Mouse (Mus musculus): ENCODE results near the gene Clstn1. TPM values are rescaled to one million over a fixed set of nuclear protein-coding genes. Genes with fewer than 3 reads are reported as not detected.
"Not testable (repeated sequence)": the region's sequence is repeated elsewhere in the genome, so short reads cannot be mapped to it uniquely, and the experiment has no call there.

The Clstn1 gene
- polyA plus RNA-seq, 2 experiments = 1.3 to 1.4 TPM

DNA sequence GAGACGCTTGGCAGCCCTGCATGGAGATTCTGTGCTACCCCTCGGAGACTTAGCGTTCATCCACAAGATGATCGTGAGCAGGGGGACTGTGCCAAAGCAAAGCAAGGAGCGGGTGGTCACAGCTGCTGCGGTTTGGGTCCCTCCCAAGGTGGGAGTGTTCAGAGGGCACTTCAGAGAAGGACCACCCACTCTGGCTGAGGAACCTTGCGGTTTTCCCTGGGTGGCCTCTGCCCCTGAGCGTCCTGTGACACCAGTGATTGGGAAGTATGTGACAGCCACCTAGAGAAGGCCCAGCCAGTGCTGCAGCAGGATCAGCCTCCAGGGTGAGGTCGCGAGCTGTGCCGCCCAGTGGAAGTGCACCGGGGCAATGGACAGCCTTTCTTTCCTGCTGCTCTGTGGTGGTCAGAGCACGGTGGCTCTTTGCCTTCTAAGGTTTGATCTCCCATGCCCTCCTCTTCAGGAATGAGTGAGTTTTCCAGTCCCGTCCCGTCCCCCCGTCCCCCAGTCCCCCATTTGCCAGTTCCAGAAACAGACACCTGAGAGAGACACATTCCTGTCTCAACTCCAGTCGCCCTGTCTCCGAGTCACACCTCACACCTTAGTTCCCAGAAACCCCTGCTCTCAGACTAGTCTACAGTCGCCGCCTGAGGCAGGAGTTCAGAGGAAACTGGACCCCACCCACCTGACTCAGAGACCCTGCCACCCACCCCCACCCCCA, 21.5 kb downstream of the Clstn1 start:
- no peak for TF ChIP-seq CTCF (IDR thresholded peaks at IDR 0.05; ENCODE audit: low read depth)
- no peak for TF ChIP-seq EP300 (IDR thresholded peaks at IDR 0.05; ENCODE audit: low read depth)
- DNase-seq (ENCODE audit: low read depth in 3 of 3, low spot score in 3 of 3) = no peak

DNA sequence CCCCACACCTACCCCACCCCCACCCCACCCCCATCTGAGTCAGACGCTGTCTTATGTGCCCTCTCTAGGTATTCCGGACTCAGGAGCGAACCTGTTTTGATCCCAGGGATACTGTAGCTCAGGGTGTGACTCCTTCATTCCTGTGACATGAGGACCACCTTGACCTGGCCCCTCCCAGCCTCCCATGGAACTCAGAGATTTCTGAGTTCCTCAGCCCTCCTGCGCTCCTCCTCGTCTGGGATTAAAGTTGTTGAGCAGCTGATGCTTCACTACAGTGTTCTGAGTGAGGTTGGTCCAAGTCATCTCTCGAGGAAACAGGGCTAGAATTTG, 22.0 kb downstream of the Clstn1 start:
- no peaks in the 10 kb centered on the region for H3K27me3 ChIP-seq (ENCODE audit: control insufficient read depth, insufficient read depth, low read length)
- no peaks in the 10 kb centered on the region for H3K4me1 ChIP-seq (replicated peaks; ENCODE audit: control insufficient read depth in 2 of 2, insufficient read depth in 2 of 2, low read length in 1 of 2)
- no peak overlapping the region for H3K4me3 ChIP-seq (ENCODE audit: insufficient read depth in 1 of 2, low read depth in 2 of 2, low read length in 2 of 2)
- no peaks in the 10 kb centered on the region for H3K9me3 ChIP-seq (ENCODE audit: control insufficient read depth, low read length)
- no peak for TF ChIP-seq CTCF (IDR thresholded peaks at IDR 0.05; ENCODE audit: low read depth)
- TF ChIP-seq EP300 (IDR thresholded peaks at IDR 0.05; ENCODE audit: low read depth) = no peak
- no peak for DNase-seq (ENCODE audit: low read depth in 3 of 3, low spot score in 3 of 3)
- no peak for ATAC-seq (ENCODE audit: insufficient read depth)
- no peak overlapping the region for H3K4me2 ChIP-seq (ENCODE audit: low read depth)
- no peaks in the 10 kb centered on the region for H3K36me3 ChIP-seq (replicated peaks; ENCODE audit: control insufficient read depth, insufficient read depth, low read depth)
- 69% methylated on average over 6 of the region's 6 CpGs for WGBS (ENCODE audit: insufficient replicate concordance)
- H3K9ac ChIP-seq (replicated peaks) = no peak overlapping the region
- no peak overlapping the region for H3K27ac ChIP-seq

More for the DNA sequence above, 21.5 kb downstream of the Clstn1 start:
- no peak for ATAC-seq (ENCODE audit: insufficient read depth)
- no peak overlapping the region for H3K27ac ChIP-seq
- WGBS (ENCODE audit: insufficient replicate concordance) = 37% methylated on average over 20 of the region's 20 CpGs
- H3K4me3 ChIP-seq (ENCODE audit: insufficient read depth in 1 of 2, low read depth in 2 of 2, low read length in 2 of 2) = no peak overlapping the region
- H3K4me1 ChIP-seq (replicated peaks; ENCODE audit: control insufficient read depth in 2 of 2, insufficient read depth in 2 of 2, low read length in 1 of 2) = no peaks in the 10 kb centered on the region
- no peak overlapping the region for H3K4me2 ChIP-seq (ENCODE audit: low read depth)
- no peaks in the 10 kb centered on the region for H3K27me3 ChIP-seq (ENCODE audit: control insufficient read depth, insufficient read depth, low read length)
- H3K36me3 ChIP-seq (replicated peaks; ENCODE audit: control insufficient read depth, insufficient read depth, low read depth) = no peaks in the 10 kb centered on the region
- no peaks in the 10 kb centered on the region for H3K9me3 ChIP-seq (ENCODE audit: control insufficient read depth, low read length)
- H3K9ac ChIP-seq (replicated peaks) = no peak overlapping the region

- no peaks in the 10 kb centered on the region for H3K27me3 ChIP-seq (ENCODE audit: control insufficient read depth, insufficient read depth, low read length)
- DNase-seq (ENCODE audit: low read depth in 3 of 3, low spot score in 3 of 3) (no peak), ATAC-seq (ENCODE audit: insufficient read depth) (no peak)
- no peak for TF ChIP-seq CTCF (IDR thresholded peaks at IDR 0.05; ENCODE audit: low read depth)
- no peak for TF ChIP-seq EP300 (IDR thresholded peaks at IDR 0.05; ENCODE audit: low read depth)
- 64% methylated on average over 8 of the region's 8 CpGs for WGBS (ENCODE audit: insufficient replicate concordance)
- no peaks in the 10 kb centered on the region for H3K9me3 ChIP-seq (ENCODE audit: control insufficient read depth, low read length)
- no peaks in the 10 kb centered on the region for H3K36me3 ChIP-seq (replicated peaks; ENCODE audit: control insufficient read depth, insufficient read depth, low read depth)
- H3K4me1 ChIP-seq (replicated peaks; ENCODE audit: control insufficient read depth in 2 of 2, insufficient read depth in 2 of 2, low read length in 1 of 2) = no peaks in the 10 kb centered on the region
- H3K27ac ChIP-seq = no peak overlapping the region
- no peak overlapping the region for H3K4me3 ChIP-seq (ENCODE audit: insufficient read depth in 1 of 2, low read depth in 2 of 2, low read length in 2 of 2)
- no peak overlapping the region for H3K9ac ChIP-seq (replicated peaks)
- H3K4me2 ChIP-seq (ENCODE audit: low read depth) = no peak overlapping the region
Observed at GRCm38 (mm10) chr4:149609256-149610025, 23.2 kb downstream of the Clstn1 start.

DNA sequence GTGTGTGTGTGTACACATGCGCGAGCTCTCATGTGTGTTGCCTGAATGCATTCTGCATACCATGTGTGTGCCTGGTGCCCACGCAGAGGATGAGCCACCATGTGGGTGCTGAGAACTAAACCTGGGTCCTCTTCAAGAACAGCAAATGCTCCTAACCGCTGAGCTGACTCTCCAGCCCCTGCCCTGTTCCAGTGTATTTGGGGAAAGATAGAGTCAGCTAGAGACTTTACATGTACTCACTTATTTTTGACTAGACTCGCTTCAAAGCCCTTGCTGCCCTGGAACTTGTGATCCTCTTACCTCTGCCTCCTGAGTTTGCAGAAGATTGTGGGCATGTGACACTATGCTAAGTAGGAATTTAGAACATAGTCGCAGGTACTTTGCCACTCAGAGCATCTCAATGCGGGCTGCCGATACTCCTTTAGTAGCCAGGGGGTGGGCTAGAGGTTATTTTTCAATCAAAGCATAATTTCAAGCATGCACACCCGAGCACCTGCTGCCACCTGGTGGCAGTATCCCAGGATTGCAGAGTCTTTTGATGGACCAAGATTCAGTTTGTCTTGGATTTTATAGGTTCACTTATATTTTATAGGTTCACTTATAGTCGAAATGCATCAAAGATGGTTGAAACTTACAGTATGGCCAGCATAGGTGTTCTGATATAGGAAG, 25.2 kb downstream of the Clstn1 start:
- 42% methylated on average over 10 of the region's 10 CpGs for WGBS (ENCODE audit: insufficient replicate concordance)
- no peak overlapping the region for H3K4me2 ChIP-seq (ENCODE audit: low read depth)
- no peak for DNase-seq (ENCODE audit: low read depth in 3 of 3, low spot score in 3 of 3)

DNA sequence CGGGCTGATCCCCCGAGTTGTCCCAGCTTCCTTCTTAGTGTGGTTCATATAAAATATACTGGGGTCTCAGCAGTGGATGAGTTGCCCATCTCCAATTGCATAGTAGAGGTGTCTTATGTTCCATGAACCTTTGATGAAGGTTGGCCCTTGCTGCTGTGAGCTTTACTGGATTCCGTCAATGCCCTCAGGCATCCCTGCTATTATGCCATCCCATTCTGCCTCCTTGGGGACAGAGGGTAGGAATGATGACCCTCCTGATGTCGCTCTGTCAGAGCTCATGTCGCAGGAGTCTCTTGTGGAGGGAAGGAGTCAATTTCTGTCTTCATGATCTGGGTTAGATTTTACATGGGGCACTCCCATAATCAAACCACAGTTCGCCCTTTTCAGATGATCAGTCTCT, 27.2 kb downstream of the Clstn1 start:
- 58% methylated on average over 6 of the region's 6 CpGs for WGBS (ENCODE audit: insufficient replicate concordance)
- H3K9me3 ChIP-seq (ENCODE audit: control insufficient read depth, low read length); ATAC-seq (ENCODE audit: insufficient read depth): not testable (repeated sequence)

More for the DNA sequence above, 25.2 kb downstream of the Clstn1 start:
- no peaks in the 10 kb centered on the region for H3K4me1 ChIP-seq (replicated peaks; ENCODE audit: control insufficient read depth in 2 of 2, insufficient read depth in 2 of 2, low read length in 1 of 2)
- H3K9me3 ChIP-seq (ENCODE audit: control insufficient read depth, low read length) = no peaks in the 10 kb centered on the region
- no peaks in the 10 kb centered on the region for H3K36me3 ChIP-seq (replicated peaks; ENCODE audit: control insufficient read depth, insufficient read depth, low read depth)
- no peak overlapping the region for H3K27ac ChIP-seq
- ATAC-seq (ENCODE audit: insufficient read depth) = no peak
- no peak overlapping the region for H3K9ac ChIP-seq (replicated peaks)
- no peaks in the 10 kb centered on the region for H3K27me3 ChIP-seq (ENCODE audit: control insufficient read depth, insufficient read depth, low read length)
- H3K4me3 ChIP-seq (ENCODE audit: insufficient read depth in 1 of 2, low read depth in 2 of 2, low read length in 2 of 2) = no peak overlapping the region
- TF ChIP-seq CTCF (IDR thresholded peaks at IDR 0.05; ENCODE audit: low read depth) = peak; percentile 71
- no peak for TF ChIP-seq EP300 (IDR thresholded peaks at IDR 0.05; ENCODE audit: low read depth)

More for the DNA sequence above, 27.2 kb downstream of the Clstn1 start:
- H3K4me1 ChIP-seq (replicated peaks; ENCODE audit: control insufficient read depth in 2 of 2, insufficient read depth in 2 of 2, low read length in 1 of 2); H3K27ac ChIP-seq; DNase-seq (ENCODE audit: low read depth in 3 of 3, low spot score in 3 of 3); H3K4me3 ChIP-seq (ENCODE audit: insufficient read depth in 1 of 2, low read depth in 2 of 2, low read length in 2 of 2); H3K36me3 ChIP-seq (replicated peaks; ENCODE audit: control insufficient read depth, insufficient read depth, low read depth); H3K4me2 ChIP-seq (ENCODE audit: low read depth); H3K9ac ChIP-seq (replicated peaks); H3K27me3 ChIP-seq (ENCODE audit: control insufficient read depth, insufficient read depth, low read length): not testable (repeated sequence)

All from liver, embryonic 14.5 days (tissue).